Comparison of ENCODE assay signal across 25 mouse cellular contexts in genomic region chr14:99427049-99427448, GRCm38 (mm10).
DNase-seq lines count a peak whose midpoint lies in the region; ATAC-seq and TF ChIP-seq lines count a peak whose summit lies in the region.
"Had no signal": no experiment of that assay in that cellular context is flagged by ENCODE, and none has a peak within 500 bp of the region (broad histone marks: within the 10 kb centered on the region; RNA-seq: fewer than 3 reads in every experiment).

No protein-coding gene starts in this region.

- ATAC-seq in forebrain, embryonic 12.5 days (ENCODE audit: low FRiP score): peak; percentile 11; the same call in 1 of the 2 replicates
- no peak for ATAC-seq in forebrain, postnatal 0 days
- peak; percentile 32; the same call in 1 of the 2 replicates for ATAC-seq in forebrain, embryonic 14.5 days
- peak; percentile 28; the same call in 1 of the 2 replicates for ATAC-seq in forebrain, embryonic 16.5 days
- ATAC-seq: activated CD4-positive, CD25-positive, alpha-beta regulatory T cell, adult 4 months; CD4-positive, CD25-positive, alpha-beta regulatory T cell, adult 4 months; Patski had no signal

- 90% methylated on average over 3 of the region's 3 CpGs for WGBS in forebrain, embryonic 12.5 days
- 62% methylated on average over 3 of the region's 3 CpGs for WGBS in forebrain, postnatal 0 days
- 75% methylated on average over 3 of the region's 3 CpGs for WGBS in forebrain, embryonic 14.5 days
- WGBS in forebrain, embryonic 10.5 days: 96% methylated on average over 3 of the region's 3 CpGs
- WGBS in forebrain, embryonic 16.5 days: 61% methylated on average over 3 of the region's 3 CpGs

- TF ChIP-seq CTCF in forebrain, postnatal 0 days (IDR thresholded peaks at IDR 0.05; ENCODE audit: low read depth): no peak

- no peak for DNase-seq in forebrain, postnatal 0 days
- peak; percentile 4 for DNase-seq in forebrain, embryonic 14.5 days (ENCODE audit: low spot score)
- no peak for DNase-seq in forebrain, embryonic 10.5 days (ENCODE audit: extremely low spot score, low spot score)
- DNase-seq in kidney, adult 8-10 months: no peak
- DNase-seq: adrenal gland, adult 8-10 months; adrenal gland, postnatal 14 days; adrenal gland, postnatal 36 days; B cell, adult 2 months; cerebellum, adult 11 months; cerebellum, adult 18-20 months; cerebellum, adult 8-10 months; cerebellum, adult 9-11 months; cerebellum, postnatal 14 days; cerebellum, postnatal 36 days; embryo, embryonic 11 days had no signal

- no peaks in the 10 kb centered on the region for H3K9me3 ChIP-seq in forebrain, embryonic 12.5 days
- H3K9me3 ChIP-seq in forebrain, postnatal 0 days (ENCODE audit: low read length): no peaks in the 10 kb centered on the region
- H3K9me3 ChIP-seq in forebrain, embryonic 14.5 days (replicated peaks; ENCODE audit: control insufficient read depth, low read length): no peaks in the 10 kb centered on the region
- H3K9me3 ChIP-seq in forebrain, embryonic 10.5 days: no peaks in the 10 kb centered on the region
- H3K9me3 ChIP-seq in forebrain, embryonic 16.5 days (ENCODE audit: control insufficient read depth, low read length): no peaks in the 10 kb centered on the region
- H3K9me3 ChIP-seq: embryonic facial prominence, embryonic 13.5 days; embryonic facial prominence, embryonic 15.5 days had no signal

- H3K36me3 ChIP-seq in forebrain, embryonic 12.5 days (replicated peaks): no peaks in the 10 kb centered on the region
- no peaks in the 10 kb centered on the region for H3K36me3 ChIP-seq in forebrain, postnatal 0 days (ENCODE audit: insufficient read depth)
- H3K36me3 ChIP-seq in forebrain, embryonic 14.5 days (ENCODE audit: control insufficient read depth, insufficient read depth, low read length): no peaks in the 10 kb centered on the region
- no peaks in the 10 kb centered on the region for H3K36me3 ChIP-seq in forebrain, embryonic 10.5 days (replicated peaks)
- H3K36me3 ChIP-seq in forebrain, embryonic 16.5 days (ENCODE audit: control insufficient read depth, insufficient read depth): no peaks in the 10 kb centered on the region
- H3K36me3 ChIP-seq: embryonic facial prominence, embryonic 13.5 days; embryonic facial prominence, embryonic 15.5 days; G1E had no signal

- no peak overlapping the region for H3K4me3 ChIP-seq in forebrain, embryonic 12.5 days (replicated peaks)
- no peak overlapping the region for H3K4me3 ChIP-seq in forebrain, postnatal 0 days (ENCODE audit: low read depth, low read length)
- no peak overlapping the region for H3K4me3 ChIP-seq in forebrain, embryonic 14.5 days (ENCODE audit: low read depth, low read length)
- no peak overlapping the region for H3K4me3 ChIP-seq in forebrain, embryonic 10.5 days
- no peak overlapping the region for H3K4me3 ChIP-seq in forebrain, embryonic 16.5 days (replicated peaks; ENCODE audit: low read length)
- H3K4me3 ChIP-seq: embryonic facial prominence, embryonic 13.5 days; embryonic facial prominence, embryonic 15.5 days; erythroblast, embryonic 14.5 days had no signal

- no peak overlapping the region for H3K4me2 ChIP-seq in forebrain, embryonic 12.5 days
- H3K4me2 ChIP-seq in forebrain, postnatal 0 days (ENCODE audit: low read depth): no peak overlapping the region
- H3K4me2 ChIP-seq in forebrain, embryonic 14.5 days (ENCODE audit: low read length): no peak overlapping the region
- no peak overlapping the region for H3K4me2 ChIP-seq in forebrain, embryonic 16.5 days (ENCODE audit: low read length)
- H3K4me2 ChIP-seq: embryonic facial prominence, embryonic 13.5 days; embryonic facial prominence, embryonic 15.5 days had no signal

- no peaks in the 10 kb centered on the region for H3K4me1 ChIP-seq in forebrain, embryonic 12.5 days
- no peaks in the 10 kb centered on the region for H3K4me1 ChIP-seq in forebrain, postnatal 0 days (ENCODE audit: insufficient read depth)
- no peaks in the 10 kb centered on the region for H3K4me1 ChIP-seq in forebrain, embryonic 14.5 days (ENCODE audit: control insufficient read depth, insufficient read depth, low read length)
- H3K4me1 ChIP-seq in forebrain, embryonic 10.5 days: no peaks in the 10 kb centered on the region
- H3K4me1 ChIP-seq in forebrain, embryonic 16.5 days (replicated peaks; ENCODE audit: control insufficient read depth, insufficient read depth, low read length): no peaks in the 10 kb centered on the region
- H3K4me1 ChIP-seq: embryonic facial prominence, embryonic 13.5 days had no signal

- no peak overlapping the region for H3K9ac ChIP-seq in forebrain, embryonic 12.5 days
- no peak overlapping the region for H3K9ac ChIP-seq in forebrain, postnatal 0 days
- H3K9ac ChIP-seq in forebrain, embryonic 14.5 days (ENCODE audit: low read length): no peak overlapping the region
- no peak overlapping the region for H3K9ac ChIP-seq in forebrain, embryonic 16.5 days (replicated peaks; ENCODE audit: low read depth, low read length)
- H3K9ac ChIP-seq: embryonic facial prominence, embryonic 13.5 days; embryonic facial prominence, embryonic 15.5 days had no signal

- H3K27me3 ChIP-seq in forebrain, embryonic 12.5 days: no peaks in the 10 kb centered on the region
- no peaks in the 10 kb centered on the region for H3K27me3 ChIP-seq in forebrain, postnatal 0 days (ENCODE audit: insufficient read depth, low read length)
- H3K27me3 ChIP-seq in forebrain, embryonic 14.5 days (replicated peaks; ENCODE audit: control insufficient read depth, insufficient read depth, low read length): no peaks in the 10 kb centered on the region
- H3K27me3 ChIP-seq in forebrain, embryonic 10.5 days (ENCODE audit: poor library complexity, severe bottlenecking): no peaks in the 10 kb centered on the region
- no peaks in the 10 kb centered on the region for H3K27me3 ChIP-seq in forebrain, embryonic 16.5 days (replicated peaks; ENCODE audit: control insufficient read depth, insufficient read depth, low read length)
- H3K27me3 ChIP-seq: CH12.LX; embryonic facial prominence, embryonic 13.5 days; embryonic facial prominence, embryonic 15.5 days; Patski had no signal

- no peak overlapping the region for H3K27ac ChIP-seq in forebrain, embryonic 12.5 days
- H3K27ac ChIP-seq in forebrain, postnatal 0 days (ENCODE audit: low read depth, low read length): no peak overlapping the region
- no peak overlapping the region for H3K27ac ChIP-seq in forebrain, embryonic 14.5 days (ENCODE audit: low read depth, low read length)
- no peak overlapping the region for H3K27ac ChIP-seq in forebrain, embryonic 10.5 days
- H3K27ac ChIP-seq in forebrain, embryonic 16.5 days (ENCODE audit: low read length): no peak overlapping the region
- H3K27ac ChIP-seq: embryonic facial prominence, embryonic 13.5 days; embryonic facial prominence, embryonic 15.5 days had no signal
